Mouse (Mus musculus) spleen, postnatal 36 days (tissue): ENCODE data around the gene Olfr576.

Source experiments
- DNase-seq, 2 experiments: peaks; one replicate each; pipeline ENCODE4 v3.0.0; 2022; ENCODE audit warnings: low spot score in 2 of 2, mixed read lengths in 1 of 2

The Olfr576 gene

DNA sequence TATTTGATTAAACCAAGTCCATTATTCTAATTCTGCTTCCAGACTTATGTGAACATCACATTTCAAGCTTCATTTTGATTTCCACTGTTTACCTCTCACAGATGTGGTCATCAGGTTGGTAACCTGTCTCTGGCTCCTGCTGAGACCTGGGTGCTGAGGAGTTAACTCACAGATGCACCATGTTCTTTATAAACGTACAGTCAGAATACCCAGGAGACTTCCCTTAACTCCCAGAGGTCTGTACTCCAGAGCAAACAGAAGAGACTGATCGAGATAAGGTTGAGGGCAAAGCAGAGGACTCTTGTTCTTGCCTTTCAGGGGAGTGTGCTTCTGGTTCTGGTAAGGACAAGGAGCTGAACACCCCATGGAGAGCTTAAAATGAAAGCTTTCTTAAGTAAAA, at the start of gene Olfr576:
TSS of gene Olfr576 (plus strand) at position 301 of the 400 bp plus-strand sequence.
- DNase-seq = no peak

DNA sequence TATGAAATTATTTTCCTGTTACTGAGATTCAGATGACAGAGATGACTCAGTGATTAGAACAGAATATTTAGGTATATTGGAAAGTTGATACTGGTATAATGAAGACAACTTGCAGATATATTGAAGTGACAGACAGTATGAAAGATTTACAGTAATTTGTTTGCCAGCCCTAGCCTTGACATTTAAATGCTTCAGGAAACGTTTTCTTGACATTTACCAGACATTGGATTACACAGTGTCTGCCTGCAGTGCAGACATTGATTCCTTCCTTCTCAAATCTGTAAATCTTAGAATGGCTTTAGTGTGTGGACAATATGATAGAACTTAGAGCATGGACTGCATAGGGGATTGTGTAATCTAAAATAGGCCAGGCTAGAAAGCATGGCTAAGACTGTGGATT, 47.2 kb upstream of the Olfr576 start:
- DNase-seq = no peak

DNA sequence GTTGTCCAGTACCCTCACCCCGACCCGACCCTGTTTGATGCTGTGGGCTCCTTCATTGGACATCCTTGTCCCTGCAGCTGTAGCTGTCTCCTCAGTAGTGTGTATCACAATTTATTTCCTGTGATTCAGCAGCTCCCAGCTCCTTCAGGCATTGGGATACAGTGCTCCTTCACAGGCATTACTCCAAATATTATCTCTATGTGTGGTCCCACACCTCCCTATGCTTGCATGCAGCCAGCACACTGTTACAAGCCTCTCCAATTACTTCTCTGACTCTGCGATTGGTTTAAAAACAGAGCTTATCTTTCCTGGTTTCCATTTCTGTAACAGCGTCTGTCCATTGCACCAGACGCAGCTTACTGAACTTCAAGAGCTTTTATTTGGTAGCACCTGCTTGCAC, 46.1 kb upstream of the Olfr576 start:
- DNase-seq = no peak

DNA sequence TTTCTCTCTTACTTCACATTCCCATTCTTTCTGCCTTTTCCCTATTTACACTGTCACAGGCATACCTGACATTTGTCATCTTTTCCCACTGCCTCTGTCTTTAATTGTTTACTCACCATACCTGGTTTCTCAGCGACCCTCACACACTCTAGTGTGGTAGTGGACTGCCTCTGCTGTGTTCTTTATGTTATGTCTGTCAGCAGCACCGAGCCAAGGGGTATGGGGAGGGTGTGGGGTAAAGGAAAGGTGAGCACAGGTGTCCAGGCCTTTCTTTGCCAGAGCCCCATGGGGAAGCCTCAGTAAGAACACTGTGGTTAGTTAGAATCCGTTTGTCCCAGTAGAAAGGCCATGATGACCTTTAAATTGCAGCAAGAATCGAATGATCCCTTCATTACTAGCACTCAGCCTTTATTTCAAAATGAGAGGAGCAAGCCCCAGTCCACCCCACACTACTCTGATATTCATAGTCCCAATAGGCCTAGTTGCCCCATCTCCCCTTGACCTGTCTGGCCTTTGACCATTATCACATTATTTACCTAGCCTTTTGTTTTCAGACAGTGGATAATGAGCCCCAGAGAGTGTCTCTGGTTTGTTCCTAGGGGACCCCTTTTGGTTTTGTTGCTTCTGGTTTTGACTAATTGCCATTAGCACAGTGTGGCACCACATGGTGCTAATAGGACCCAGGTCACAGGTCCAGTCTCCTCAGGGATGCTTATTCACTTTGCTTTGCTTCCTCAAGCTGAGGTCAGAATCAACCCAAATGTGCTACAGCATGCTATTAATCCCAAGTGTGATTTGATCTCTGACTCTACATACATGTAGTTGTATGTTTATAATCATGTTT, 45.2 kb upstream of the Olfr576 start, which contains the start of gene Olfr571:
TSS of gene Olfr571 (minus strand) at position 505 of the 844 bp plus-strand sequence.
- DNase-seq = no peak

DNA sequence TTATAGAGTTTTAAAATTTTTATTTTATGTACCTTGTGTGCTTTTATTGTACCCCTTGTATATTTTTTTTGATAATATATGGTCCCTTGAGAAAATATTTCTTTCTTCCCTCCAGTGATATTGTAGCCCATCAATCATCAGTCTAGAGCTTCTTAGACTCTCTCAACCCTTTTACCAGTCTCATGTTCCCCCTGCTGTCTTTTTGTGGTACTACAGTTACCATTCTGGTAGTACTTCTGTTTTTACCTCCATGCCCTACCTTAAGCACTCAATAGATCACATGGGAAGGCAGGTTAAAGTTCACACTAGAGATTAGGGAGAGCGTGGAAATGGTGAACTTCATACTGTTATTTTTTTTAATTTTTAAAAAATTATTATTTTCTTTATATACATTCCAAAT, 42.8 kb upstream of the Olfr576 start:
- no peak for DNase-seq

DNA sequence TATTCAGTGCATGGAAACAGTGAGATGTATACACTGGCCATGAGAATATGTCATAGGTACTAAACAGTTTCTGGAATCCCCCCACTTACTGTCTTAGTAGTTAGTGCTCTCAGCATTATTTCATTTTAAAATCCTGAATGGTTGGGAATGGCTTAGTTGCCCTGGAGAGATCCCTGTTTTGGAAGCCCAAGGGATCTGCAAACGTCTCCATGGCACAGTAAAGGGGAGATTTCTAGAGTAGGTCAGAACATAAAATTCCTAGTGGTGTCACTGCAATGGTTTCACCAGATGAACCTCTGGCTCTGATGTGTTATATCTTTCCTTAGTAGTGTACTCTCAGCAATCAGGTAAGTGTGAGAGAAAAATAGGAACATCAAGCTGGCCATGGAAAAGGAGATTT, 38.4 kb upstream of the Olfr576 start, which contains the start of gene Olfr572:
TSS of gene Olfr572 (plus strand) at position 301 of the 400 bp plus-strand sequence.
- DNase-seq = no peak

DNA sequence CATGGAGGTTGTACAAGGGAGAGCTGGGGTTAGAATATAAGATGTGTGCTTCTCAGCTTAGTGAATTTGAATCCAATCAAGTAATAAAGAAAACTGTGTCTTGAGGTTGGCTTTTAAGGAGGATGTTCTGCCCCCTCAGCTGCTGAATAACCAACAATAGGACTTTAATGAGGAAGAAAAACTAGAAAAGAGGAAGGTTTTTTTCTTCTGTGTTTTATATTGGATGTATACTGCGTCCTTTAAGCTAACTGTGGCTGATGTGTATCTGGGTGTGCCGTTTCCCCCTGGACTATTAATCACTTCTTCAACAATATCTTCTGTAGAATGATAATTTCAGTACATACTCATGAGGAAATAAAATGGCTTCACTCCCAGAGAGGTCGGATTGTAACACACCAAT, 35.4 kb upstream of the Olfr576 start:
- no peak for DNase-seq

DNA sequence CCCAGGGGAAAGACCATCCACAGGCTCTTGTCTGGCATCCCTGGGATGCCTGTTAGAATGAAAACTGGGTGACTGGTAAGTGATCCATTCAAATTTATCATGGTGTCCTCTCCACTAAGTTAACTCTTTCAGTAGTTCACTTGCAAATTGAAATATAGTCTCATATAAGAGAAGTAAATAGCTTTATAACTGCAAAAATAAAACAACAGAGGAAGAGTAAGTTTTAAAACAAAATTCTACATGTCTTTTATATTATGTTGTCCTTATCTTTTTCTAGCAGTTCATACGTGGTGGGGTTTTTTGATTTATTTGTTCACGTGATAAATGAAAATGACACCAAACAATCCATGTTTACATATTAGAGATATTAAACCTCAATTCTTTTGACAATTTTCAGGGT, 20.0 kb upstream of the Olfr576 start, which contains the start of gene Olfr573-ps1:
TSS of gene Olfr573-ps1 (minus strand) at position 101 of the 400 bp plus-strand sequence.
- DNase-seq = no peak

DNA sequence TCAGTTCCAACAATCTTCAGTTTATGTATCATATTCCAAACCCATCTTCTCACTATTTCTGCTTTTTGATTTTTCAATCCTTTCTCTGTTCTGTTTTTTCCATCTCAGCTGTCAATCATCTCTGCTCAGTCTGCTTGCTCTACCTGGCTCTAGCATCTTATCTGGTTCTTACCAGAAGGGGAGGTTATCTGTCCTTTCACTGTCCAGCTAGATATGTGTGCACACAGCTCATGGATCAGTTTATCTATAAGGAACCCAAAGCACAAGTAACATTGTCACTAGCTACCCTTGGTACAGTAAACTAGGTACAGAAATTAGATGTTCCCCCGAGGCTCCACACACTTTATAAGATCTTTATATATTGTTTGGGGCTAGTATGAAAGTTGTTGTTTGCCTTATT, 19.0 kb upstream of the Olfr576 start:
- no peak for DNase-seq

DNA sequence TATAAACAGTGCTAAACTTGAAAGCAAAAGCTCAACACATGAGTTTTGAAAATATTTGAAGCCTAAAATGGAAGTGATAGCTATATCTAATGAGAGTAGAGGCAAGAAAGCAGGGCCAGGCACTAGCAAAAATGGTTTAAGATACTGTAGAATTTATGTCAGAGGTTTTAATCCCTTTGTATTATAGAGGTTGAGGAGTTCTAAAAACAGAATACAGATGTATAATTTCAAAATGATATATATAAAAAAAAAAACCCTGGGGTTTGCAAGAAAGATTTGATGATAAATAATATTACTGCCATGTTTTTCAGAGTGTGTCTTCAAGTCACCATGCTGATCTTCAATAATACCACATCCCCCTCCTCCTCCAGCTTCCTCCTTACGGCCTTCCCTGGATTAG, 14.3 kb upstream of the Olfr576 start, which contains the start of gene Olfr574:
TSS of gene Olfr574 (plus strand) at position 301 of the 400 bp plus-strand sequence.
- DNase-seq = no peak

DNA sequence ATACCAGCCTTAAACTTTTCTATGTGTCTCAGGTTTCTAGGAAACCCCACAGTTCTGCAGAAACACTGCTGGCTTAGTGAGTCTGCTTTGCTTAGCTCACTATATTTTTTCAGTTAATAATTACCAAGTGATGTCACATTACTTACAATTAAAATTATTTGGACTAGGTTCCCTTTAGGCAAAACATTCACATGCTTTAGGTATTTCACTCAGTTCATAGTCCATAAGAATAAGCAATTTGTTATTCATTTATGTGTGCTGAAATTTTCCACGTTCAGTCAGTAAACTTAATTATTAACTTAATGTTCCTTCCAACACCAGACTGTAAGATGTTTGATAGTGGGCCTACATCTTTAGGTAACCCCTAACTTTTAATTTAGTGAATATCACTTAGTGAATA, 11.7 kb upstream of the Olfr576 start:
- DNase-seq = no peak

DNA sequence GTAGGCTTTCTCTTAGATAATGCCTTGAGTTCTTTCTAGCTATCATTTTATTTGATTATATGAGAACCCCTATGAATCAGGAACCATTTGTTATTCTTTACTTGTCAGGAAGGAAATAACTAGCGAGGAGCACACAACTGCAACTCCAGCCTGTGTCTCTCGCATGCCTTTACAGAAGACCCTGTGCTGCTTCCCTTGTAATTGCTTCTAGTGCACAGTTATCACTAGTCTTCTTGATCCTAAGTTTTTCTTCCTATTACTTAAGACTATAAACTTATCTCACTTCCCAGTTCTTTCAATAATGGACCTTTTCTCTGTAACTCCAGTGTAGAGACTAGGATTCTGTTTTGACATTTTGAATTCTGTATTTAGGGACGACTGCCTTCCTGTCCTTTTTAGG, 4.3 kb upstream of the Olfr576 start:
- no peak for DNase-seq

DNA sequence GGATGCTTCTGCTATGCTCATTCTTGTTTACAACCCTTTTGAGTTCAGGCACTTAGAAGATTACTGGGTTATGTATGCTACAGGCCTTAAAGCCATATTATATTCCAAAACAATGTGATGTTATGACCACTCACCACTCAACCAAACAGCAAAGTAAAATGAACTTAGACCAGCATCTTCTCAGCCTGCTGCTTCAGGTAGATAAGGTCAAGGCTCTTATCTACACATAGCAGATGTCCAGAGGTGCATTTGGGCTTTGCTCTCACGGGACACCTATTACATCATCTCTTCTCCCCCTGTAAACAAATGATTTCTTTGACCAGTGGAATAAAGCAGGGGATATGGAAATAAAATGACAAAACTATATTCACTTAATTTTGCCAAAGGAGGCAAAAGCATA, 3.9 kb upstream of the Olfr576 start, which contains the start of gene Olfr575:
TSS of gene Olfr575 (minus strand) at position 183 of the 400 bp plus-strand sequence.
- DNase-seq = no peak

DNA sequence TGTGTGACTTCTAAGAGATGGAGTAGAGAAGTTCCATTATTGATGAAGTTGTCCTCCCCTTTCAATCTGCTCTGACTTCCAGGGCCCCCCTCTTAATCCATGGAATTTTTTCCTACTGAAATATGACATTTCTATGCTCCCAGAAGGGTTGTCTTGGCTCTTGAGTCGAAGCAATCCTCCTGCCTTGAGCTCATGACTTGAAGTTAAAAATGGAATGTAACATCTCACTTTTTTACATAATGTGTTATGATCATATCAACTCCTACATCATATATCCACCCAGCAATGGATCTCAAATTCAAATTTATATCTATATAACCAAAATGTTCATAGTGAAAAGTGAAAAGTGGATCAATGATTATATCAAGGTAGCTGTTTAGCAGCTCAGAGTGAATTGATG, 11.9 kb downstream of the Olfr576 start:
- DNase-seq = no peak

DNA sequence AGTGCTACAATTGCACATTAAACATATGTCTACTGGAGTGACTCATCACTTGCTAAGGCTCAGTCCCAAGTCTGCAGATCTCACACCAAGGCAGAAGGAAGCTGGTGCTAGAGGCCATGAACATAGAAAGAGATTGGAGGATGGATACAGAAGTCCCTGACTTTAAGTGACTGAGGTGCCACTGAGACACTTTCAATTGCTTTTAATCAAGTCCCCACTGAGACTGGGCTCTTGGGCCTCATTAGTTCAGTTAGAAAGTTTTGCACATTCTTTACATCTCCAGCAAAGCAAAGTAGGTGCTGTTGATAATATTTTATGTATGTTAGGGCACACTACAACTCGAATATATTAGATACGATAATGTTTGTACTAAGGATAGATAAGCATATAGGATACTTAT, 13.4 kb downstream of the Olfr576 start, which contains the start of gene Olfr577:
TSS of gene Olfr577 (minus strand) at position 101 of the 400 bp plus-strand sequence.
- no peak for DNase-seq

DNA sequence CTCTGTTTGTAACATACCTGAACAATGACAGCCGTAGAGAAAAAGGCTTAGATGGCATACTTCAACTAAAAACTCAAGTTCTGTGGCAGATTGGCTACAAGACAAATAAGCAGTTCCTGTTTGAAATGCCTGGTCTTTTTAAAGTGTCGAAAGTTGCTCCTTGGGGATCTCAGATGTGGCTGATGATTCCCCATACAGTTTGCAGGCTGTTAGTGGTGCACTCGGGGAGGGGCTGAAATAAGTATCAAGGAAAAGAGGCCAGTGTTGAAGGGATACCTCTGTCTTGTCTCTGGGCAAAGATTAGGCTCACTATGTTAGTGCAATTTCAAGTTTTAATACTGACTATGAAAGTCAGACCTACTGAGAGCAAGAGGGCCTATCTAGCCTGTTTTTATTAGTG, 26.8 kb downstream of the Olfr576 start, which contains the start of gene Olfr578:
TSS of gene Olfr578 (minus strand) at position 101 of the 400 bp plus-strand sequence.
- DNase-seq = no peak
